Mouse (Mus musculus): ENCODE measurements around the gene Katnal1.

Gene Katnal1

DNA sequence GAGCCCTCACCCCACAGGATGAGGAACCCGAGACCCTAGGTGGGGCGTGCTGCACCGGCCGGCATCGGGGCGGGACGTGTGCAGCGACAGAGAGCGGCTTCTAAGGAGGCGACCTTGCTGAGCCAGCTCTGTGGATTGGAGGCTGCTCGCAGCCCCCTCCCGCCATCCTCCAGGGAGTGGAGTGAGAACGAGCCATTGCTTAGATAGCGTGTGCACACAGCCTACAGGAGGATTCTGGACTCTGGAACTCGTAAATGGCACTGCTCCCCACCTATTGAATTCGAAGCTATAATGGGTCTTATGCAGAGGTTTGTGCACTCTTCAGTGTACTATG, at the start of gene Katnal1:
TSS of gene Katnal1 (minus strand) at position 205 of the 334 bp plus-strand sequence.
- no peak for DNase-seq (ENCODE audit: low read depth)

DNA sequence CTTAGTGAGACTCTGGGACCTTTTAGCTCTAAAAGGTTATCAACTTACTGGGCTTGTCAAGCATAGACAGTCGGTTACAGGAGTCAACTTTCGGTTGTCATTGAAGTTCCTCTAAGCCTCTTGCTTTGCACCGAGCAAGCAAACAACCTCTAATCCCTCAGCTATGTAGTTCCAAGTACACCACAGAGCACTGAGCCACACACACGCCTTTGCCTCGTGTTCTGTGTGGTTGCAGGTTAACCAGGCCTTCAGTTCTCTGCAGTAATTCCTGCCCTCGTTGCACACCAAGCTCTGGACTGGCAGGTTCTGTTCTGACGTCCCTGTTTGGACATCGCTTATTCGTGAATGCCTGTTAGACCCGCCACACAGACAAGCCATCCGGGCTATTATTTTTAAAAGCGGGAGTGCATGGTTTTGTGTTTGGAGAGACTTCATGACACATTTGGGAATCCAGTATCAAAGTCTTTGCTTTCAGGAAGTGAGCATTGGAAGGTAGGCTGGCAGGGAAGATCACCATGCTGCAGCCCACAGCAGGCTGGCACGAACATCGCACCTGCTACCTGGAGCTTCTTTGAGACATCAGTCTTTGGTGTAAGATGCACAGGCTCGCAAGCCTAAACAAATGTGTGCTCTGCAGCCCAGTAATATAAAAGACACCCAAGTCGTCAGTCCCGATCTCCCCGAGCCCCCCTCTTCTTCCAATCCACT, 49.5 kb upstream of the Katnal1 start:
- DNase-seq (ENCODE audit: low read depth): no peak

DNA sequence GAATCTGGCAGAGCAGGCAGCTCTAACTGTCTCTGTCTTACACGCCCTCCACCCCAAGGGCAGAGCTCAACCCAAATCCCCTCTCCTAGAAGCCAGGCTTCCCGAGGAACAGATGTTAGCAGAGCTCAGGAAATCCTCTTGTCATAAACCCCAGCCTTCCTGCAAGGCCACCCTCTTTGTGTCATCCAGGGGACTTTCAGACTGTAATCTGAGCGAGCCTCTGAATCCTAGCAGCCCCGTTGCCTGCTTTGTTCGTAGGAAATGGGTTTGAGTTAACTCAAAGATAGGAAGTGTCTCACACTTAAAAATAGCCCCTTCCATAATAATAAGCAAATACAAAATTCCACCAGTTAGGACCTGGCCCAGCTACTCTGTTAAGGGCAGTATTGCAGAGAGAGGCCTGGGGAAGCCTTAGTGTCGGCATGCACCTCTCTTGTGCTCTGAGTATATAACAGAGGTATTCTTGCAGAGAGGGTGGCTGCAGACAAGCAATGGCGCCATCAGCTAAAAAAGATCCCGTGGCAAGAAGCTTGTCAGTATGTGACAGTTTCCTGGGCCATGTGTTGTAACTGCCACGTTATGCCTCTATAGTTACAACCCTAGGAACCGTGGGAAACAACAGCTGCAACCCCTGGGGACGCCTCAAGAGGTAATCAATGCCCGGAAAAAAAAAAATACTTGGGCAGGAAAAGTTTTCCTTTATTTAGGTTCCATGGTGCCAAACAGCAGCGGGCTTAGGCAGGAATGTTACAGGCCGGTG, 48.8 kb upstream of the Katnal1 start:
- no peak for DNase-seq (ENCODE audit: low read depth)

DNA sequence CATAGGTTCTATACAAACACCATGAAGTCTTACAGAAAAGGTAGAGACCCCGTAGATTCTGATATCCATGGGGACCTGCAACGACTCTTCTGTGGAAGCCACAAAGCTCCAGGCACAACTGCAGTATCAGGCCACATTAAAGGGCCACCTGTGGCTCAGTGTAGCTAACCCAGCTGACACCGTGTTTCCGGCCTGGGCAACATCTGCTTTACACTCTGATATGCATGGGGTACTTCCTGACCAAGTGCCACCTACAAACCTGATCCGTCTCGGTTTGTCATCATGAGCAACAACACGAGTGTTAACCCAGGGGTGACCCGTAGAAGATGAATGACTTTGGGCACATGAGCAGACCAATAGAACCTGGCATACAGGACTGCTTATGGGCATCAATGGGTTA, 47.8 kb upstream of the Katnal1 start:
- no peak for DNase-seq (ENCODE audit: low read depth)

DNA sequence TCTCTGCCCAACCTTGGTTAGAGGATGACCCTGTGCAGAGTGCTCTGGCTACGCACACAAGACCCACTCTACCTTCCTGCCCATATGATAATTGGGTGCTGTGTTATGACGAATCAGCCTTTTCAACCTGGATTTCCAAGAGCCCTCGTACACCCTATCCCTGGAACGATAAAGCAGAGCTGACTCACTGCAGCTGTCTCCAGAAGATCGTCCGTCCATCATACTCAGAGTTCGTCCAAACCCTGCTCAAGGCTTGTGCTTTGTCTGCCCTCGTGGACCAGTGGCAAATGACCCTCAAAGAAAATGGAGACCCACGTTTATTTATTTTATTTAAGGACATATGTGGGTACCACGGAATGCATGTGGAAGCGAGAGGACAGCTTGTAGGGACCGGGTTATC, 45.9 kb upstream of the Katnal1 start:
- no peak for DNase-seq (ENCODE audit: low read depth)

DNA sequence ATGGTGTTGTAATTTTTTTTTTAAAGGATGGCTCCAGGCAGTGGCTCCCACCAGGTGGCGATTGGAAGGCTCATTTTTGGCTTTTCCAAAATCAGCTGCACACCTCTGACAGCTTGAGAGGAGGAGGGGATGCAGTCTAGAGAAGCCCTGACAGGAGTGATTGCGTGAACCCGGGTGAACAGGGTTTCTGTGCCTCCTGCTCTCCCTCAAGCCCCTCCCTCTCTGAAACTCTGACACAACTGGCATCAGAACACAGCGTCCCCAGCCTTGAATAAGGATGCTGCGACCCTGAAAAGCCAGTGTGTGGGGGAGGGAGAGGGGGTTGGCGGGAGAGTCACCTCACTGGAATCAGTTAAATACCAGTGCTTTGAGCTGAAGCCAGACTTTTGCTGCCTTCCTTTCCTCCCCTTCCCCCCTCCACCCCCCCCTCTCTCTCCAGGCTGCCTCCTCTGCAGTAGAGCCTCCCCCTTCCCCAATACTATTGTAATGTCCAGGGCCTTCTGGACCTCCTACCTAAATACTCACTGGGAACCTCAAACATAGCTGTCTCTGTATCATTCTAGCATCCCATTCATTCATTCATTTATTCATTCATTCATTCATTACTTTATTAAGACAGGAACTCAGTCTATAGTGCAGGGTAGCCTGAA, 44.0 kb upstream of the Katnal1 start:
- no peak for DNase-seq (ENCODE audit: low read depth)

DNA sequence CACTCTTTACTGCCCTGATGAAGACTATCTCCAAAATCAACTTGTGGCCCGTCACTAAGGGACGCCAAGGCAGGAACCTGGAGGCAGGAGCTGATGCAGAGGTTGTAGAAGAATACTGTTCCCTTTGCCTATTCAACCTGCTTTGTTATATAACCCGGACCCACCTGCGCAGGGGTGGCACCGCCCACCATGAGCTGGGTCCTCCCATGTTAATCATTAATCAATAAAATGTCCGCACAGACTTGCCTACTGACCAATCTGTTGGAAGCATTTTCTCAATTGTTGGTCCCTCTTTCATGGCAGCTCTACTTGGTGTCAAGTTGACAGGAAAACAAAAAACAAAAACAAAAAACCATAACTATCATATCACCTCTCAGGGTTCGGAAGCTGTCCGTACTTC, 43.0 kb upstream of the Katnal1 start:
- no peak for DNase-seq (ENCODE audit: low read depth)

DNA sequence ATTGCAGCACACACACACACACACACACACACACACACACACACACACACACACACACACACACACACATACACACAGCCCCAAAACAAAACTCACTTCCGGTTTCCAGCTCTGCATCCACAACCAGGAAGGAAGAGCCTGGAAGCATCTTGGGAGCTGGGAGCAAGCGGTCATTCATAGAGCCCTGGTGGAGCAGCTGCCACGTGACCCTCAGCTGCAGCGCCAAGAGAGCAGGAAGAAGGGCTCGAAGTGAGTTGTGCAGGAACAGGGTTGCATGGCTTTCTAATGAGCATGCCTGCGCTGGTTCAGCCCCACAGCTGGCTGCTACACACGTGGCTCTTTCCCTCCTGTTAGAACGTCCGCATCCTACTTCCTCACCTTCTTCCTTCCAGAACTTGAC, 40.5 kb upstream of the Katnal1 start:
- DNase-seq (ENCODE audit: low read depth): no peak

DNA sequence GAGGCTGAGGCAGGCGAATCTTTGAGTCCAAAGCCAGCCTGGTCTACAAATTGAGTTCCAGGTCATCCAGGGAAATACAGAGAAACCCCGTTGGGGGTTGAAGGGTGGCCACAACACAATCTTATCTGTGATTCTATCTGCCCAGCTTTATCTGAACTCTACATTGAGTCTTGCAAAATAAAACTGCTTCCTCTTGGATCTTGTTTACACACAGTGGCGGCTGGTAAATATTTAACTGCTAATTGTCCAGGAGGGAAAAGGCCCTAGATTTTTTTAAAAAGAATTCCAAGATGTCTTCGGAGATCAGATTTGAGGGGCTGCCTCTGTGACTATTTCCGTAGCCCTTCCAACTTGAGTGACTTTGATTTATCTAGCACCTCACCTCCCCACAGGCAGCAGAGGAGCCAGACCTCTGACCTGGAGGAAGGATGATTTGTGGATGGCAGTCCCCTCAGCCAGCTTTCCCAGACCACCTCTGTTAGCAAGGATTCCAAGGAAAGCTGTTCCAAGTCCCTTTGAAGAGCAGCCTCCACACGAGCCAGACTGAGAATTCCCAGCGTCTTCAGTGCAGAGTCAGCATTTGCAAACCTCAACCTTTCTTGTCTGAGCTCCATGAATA, 39.9 kb upstream of the Katnal1 start:
- DNase-seq (ENCODE audit: low read depth): no peak

DNA sequence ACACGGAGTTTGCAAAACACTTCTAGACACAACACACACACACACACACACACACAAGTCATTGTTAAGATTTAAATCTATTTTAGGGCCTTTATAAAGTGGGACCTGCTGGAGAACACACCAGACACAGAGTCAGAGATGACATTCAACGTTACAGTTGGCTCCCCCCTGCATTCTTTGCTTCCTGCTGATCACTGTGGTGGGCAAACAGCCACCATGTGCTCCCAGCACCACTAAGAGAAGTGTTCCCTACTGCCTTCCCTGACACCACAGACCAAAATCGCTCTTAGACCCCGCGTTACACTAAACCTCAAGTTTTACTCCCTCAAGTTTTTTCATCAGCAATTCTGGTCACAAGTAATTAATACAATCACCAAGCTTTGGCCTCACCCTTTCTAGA, 39.1 kb upstream of the Katnal1 start:
- no peak for DNase-seq (ENCODE audit: low read depth)

DNA sequence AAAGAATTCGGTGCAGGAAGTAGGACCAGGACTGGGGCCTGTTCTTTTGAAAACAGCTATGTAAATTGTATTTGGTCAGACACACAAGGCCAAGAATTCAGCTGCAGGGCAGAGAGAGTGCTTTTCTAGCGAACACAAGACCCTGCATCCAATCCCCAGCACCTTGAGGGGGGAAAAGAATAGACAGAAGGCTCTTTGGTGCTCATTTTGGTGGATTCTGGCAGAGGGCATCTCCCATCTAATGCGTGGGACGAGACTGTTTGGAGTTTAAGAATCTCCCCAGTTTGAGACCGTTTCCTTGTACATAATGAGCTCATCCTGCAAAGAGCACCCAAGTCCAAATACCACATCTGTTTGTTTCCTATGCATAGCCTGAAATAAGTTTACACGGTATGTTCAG, 37.3 kb upstream of the Katnal1 start:
- DNase-seq (ENCODE audit: low read depth): peak; percentile 52

DNA sequence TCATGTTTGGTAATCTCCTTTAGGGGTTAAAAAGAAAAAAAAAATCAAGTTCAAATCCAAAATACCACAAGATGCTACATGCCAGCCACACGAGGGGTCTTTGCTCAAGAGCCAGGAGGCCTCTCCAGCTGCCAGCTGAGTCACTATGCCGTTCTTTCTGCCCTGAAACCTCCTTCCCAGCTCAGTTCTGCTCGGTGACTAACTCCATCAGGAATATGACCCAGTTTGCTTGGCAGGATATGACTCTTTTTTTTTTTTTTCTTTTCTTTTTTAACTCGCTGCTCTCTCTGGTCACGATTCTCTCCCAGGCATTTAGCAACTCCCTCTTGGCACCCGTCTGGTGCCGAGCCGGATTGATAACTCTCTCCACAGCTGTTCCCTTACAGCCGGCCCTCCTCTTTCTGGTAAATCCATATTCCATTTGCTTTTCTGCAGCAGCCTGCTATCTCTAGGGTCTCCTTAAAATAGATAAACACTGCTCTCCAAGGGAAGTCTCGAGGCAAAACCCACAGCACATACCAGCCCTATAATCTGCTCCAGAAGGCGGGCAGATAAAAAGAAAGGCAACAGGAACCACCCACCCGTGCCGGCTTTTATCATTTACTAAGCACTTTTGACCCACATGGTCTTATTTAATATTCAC, 36.7 kb upstream of the Katnal1 start:
- DNase-seq (ENCODE audit: low read depth): peak; percentile 96

DNA sequence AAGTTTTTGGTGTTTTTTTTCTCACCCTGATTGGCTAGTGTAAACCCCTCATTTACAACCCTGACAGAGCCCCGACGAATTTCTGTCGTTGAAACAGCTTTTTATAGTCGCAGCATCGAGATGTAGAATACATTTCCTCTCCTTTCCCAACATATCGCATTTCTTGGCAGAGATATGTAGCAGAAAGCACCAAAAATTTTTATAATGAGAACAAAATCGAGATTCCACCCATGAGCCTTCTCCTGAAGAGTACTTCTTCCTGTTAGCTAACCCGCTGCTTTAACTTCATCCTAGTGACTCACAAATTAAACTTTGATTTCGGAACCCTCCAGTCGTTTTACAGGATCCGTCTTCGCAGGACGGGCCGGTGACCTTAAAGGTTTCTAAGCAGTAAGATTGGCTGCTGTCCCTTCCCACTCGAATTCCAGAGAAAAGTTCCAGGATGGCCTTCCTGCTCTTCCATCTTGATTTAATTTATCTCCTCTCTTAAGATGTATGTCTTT, 36.0 kb upstream of the Katnal1 start:
- DNase-seq (ENCODE audit: low read depth): peak; percentile 84

DNA sequence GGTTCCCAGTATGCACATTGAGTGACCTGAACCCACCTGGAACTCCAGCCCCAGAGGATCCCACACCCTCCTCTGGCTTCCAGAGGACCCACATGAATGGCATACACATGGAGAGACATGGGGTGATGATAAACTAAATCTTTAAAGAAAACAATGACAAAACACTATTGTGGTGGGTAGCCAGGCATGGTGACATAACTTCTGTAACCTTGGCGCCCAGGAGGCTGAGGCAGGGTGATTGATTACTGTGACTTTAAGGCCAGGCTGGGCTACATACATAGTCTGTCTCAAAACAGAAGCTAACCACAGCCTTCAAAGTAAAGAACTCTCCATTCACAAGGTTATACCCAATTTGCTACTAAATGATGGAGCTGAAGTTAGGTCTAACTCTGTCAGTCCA, 35.1 kb upstream of the Katnal1 start:
- DNase-seq (ENCODE audit: low read depth): no peak

DNA sequence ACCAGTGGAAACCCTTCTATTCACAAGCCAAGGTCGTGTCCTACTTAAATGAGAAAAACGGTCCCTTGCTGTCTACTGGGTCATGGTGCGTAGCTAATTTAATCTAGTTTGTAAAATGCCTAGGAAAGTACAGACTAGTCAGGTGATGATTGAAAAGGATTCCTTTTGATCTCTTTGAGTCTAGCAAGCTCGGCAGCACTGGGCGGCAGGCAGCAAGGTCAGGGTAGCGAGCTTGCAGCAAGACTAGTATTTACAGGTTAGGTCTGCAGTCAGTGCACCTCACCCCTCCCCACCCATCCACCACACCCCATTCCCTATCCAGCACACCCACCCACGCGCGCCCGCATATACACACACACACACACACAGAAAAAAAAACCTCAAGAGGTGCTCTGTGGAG, 31.1 kb upstream of the Katnal1 start:
- no peak for DNase-seq (ENCODE audit: low read depth)

DNA sequence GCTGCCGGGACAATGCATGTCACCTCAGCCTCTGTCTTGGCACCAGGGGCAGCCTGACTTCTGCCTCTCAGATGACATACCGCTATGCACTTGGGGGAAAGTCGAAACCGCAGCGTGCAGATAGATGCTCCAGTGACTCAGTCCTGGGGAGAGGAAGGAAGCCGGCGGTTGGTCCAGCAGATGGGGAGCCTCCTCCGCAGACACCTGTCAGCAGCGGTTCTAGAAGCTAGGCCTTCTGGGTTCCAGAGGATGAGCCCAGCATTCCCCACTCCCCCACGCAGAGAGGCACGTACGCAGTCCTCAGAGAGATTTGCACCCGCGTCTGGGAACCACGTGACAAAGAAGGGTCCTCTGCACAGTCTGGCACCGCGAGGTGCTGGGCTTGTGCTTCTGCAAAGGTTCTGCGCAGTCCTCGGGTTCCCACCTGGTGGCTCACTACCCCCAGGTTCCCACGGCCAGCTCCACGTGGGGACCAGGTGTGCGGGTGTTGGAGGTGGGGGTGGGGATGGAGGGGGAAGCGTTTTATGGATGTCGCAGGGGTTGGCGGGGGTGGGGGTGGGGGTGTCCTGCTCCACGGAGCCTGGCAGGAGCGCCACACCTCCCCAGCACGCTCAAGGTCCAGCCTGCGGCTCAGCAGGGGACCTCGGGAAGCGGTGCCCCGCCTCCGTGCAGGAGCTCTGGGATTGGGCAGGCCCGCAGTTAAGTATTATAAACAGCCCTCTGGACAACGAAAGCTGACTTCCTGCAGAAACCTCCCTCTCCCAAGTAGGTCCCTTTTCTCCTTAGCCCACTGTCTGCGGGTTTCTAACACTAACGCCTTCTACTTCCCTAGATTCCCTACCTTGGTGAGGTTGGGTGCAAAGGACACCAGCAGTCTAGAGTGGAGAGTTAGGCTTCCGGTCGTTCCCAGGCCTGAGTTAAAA, 30.2 kb upstream of the Katnal1 start:
- DNase-seq (ENCODE audit: low read depth): no peak

DNA sequence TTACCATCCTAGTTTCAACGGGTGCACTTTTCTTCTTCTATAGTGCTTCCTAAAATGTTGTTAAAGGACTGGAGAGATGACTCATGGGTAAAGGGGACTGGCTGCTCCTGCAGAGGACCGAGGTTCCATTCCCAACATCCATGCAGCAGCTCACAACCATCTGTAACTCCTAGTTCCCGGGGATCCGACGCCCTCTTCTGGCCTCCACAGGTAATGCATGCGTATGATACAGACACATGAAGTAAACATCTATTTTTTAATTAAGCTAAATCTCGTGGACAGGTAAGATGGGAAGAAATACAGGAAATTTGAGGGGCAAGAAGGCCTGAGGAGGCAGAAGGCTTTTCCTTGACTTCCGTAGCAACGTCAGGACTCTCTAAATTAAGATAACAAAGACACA, 29.2 kb upstream of the Katnal1 start:
- peak; percentile 23 for DNase-seq (ENCODE audit: low read depth)

DNA sequence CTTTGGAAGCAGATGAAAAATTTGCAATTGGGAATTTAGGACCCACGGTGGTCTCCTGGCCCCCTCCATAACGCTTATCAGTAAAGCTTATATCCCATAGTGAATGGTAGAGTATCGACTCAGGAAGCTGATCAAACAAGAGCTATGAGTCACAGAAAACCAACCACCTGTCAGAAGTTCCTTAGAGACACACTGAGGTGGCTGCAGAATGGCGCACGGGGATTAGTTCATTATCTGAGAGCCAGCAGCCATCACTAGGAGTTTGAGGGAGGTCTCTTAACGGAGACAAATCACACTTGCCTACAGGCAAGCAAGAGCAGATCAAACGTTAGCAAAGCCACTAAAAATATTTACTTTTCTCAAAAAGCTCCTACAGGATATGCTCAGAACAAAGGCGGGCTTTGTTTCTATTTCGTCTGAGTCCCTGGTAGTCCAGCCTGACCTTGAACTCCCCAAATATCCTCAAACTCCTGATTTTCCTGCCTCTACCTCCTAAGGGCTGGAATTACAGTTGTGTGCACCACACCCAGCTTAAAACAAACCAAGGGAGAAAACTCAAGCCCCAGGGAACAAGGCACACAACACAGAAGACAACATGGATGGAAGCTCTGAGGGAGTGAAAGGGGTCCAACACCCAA, 27.9 kb upstream of the Katnal1 start:
- no peak for DNase-seq (ENCODE audit: low read depth)

DNA sequence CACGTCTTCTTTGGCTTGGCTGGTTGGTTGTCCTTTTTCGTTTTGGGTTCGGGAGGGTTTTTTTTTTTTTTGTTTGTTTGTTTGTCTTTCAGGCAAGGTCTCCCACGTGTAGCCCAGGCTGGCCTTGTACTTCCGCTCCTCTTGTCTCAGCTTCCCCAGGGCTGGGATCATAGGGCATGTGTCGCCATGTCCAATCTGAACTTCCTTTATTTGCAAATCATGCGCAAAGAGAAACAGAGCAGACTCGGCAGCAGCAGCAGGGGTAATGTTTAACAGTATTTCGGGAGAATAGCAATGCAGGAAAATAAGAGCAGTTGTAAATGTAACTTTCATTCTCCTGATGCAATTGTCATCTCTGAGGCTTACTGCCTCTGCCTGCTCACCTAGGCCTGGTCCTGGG, 27.0 kb upstream of the Katnal1 start:
- no peak for DNase-seq (ENCODE audit: low read depth)

DNA sequence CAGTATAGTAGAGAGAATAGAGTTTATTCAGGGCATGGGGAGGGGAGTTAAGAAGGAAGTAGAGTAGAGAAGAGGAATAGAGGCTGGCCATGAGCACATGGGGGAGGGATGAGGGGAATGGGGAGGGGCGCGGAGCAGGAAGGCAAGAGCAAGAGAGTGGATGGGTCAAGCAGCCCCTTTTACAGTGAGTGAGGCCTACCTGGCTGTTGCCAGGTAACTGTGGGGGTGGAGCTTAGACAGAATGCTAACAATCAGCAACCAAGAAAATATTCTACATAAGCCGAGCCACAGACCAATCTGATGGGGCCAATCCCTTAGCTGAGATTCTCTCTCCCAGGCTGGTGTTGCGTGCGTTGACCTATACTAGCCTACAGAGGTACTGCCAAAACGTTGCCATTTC, 26.5 kb upstream of the Katnal1 start:
- DNase-seq (ENCODE audit: low read depth): no peak
